Mouse (Mus musculus) limb, embryonic 10.5 days (tissue): ENCODE measurements around the gene Zfp260. TPM values are rescaled to one million over a fixed set of nuclear protein-coding genes. Genes with fewer than 3 reads are reported as not detected.
"Not testable (repeated sequence)": the region's sequence is repeated elsewhere in the genome, so short reads cannot be mapped to it uniquely, and the experiment has no call there.

Source experiments
- DNase-seq: peaks from one replicate; pipeline ENCODE4 v3.0.0-alpha.2; 2017; ENCODE audit warnings: low spot score
- H3K27ac ChIP-seq: fragments of 300-500 bp; sonication (generic); 2 replicates; pipeline ENCODE4 v1.5.1; 2016; ENCODE audit warnings: mild to moderate bottlenecking
- H3K27me3 ChIP-seq: fragments of 300-500 bp; sonication (generic); 2 replicates; pipeline ENCODE4 v1.6.1; 2016; ENCODE audit warnings: low read depth, mild to moderate bottlenecking; ENCODE audit not compliant: poor library complexity, severe bottlenecking
- H3K36me3 ChIP-seq: fragments of 300-500 bp; sonication (generic); 2 replicates; pipeline ENCODE4 v1.6.1; 2016; ENCODE audit warnings: mild to moderate bottlenecking, moderate library complexity
- H3K4me1 ChIP-seq: fragments of 300-500 bp; sonication (generic); 2 replicates; pipeline ENCODE4 v1.6.1; 2016
- H3K4me3 ChIP-seq: fragments of 300-500 bp; sonication (generic); 2 replicates; pipeline ENCODE4 v1.5.1; 2016; ENCODE audit warnings: mild to moderate bottlenecking, moderate library complexity
- H3K9me3 ChIP-seq: fragments of 300-500 bp; sonication (generic); replicated peaks from 2 replicates; pipeline ENCODE4 v1.6.1; 2016; ENCODE audit warnings: mild to moderate bottlenecking
- WGBS: fragments of 180-500 bp; shearing (Covaris S2); methylation state at CpG from one replicate; pipeline ENCODE4 v1.1.7; 2016; 5-methylcytosine and 5-hydroxymethylcytosine counted together
- polyA plus RNA-seq: library from polyadenylated mRNA; unstranded; fragments of >200 nt; fragmentation: Nextera tagmentation; extraction: Ambion mirVana; gene quantifications from 2 replicates; pipeline ENCODE4 v1.2.1, GENCODE M21; 2016

The Zfp260 gene
- polyA plus RNA-seq, 1 experiment from 2014 or later = 129 TPM

DNA sequence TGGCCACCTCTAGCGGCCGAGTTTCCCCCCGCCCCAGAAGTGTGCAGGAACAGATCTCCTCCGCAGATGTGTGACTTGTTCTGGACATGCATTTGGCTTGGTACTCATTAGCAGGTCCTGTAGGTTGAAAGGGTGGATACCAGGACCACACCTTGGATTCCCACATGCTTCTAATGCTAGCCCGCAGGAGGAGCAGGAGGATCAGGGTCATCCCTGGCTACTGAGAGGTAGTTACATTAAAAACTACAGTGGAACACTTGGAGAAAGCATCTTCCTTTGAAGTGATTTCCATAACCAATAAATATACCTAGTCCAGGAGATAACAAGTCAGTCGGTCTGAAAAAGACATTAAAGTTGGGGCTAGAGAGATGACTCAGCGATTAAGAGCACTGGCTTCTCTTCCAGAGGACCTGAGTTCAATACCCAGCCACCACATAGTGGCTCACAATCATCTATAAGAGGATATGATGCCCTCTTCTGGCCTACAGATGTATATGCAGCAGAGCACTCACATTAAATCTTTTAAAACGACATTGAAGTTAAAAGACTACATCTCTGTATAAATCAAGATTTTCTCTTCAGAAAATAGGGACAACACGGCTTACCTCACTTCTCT lies 3.5 kb upstream of the Zfp260 start:
- Histone ChIP-seq H3K27me3 (no peaks in the 10 kb centered on the region), H3K27ac (peak overlapping the region; percentile 90), H3K9me3 (no peaks in the 10 kb centered on the region), H3K4me3 (peak overlapping the region; percentile 81), H3K36me3 (peaks cover 20% of the 10 kb centered on the region), H3K4me1 (peaks cover 38% of the 10 kb centered on the region)
- WGBS = 10% methylated on average over 9 of the region's 9 CpGs
- DNase-seq = no peak

DNA sequence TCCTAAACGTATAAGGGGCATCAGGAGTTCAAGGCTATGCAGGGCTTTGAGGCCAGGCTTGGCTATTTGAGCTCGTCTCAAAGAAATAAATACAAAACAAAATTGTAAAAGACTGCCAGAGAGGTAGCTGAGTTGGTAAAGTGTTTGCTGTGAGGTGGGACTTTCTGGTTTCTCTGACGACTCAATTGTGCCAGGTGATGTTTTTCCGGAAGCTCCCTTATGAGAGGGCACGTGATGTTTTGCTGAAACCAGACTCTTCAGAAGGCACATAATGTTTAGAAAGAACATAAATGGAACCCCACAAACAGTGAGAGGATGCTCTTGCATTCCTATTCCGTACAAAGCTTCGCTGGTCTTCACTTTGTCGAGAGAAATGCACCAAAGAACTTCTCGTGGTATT lies 1.9 kb upstream of the Zfp260 start:
- peaks cover 40% of the 10 kb centered on the region for H3K4me1 ChIP-seq
- H3K36me3 ChIP-seq = peaks cover 13% of the 10 kb centered on the region
- no peak overlapping the region for H3K4me3 ChIP-seq
- WGBS = 85% methylated on average over 9 of the region's 9 CpGs
- H3K9me3 ChIP-seq = no peaks in the 10 kb centered on the region
- H3K27ac ChIP-seq = no peak overlapping the region
- no peak for DNase-seq
- H3K27me3 ChIP-seq = no peaks in the 10 kb centered on the region

DNA sequence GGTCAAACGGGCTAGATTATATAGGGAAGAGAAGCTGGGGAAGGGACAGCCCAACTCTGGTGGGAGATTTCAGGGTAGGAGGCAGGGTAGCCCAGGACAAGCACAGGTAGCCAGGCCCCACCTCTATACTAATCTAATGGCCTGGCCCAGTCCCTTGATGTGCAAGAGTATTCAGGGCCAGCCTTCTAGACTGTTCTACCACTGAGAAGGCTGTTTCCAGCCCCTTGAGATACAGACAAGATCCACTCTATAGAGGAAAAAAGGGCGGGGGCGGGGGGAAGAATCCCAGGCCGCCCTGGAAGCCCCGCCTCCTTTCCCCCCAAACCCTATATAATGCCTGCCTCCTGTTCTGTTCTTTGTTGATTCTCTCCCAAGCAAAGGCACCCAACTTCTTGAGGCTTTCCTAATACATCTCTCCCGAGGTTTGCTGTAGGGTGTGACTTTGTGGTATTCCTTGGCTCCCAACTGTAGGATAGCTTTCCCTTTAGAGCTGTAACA lies 610 bp upstream of the Zfp260 start:
- no peak for DNase-seq
- peaks cover 28% of the 10 kb centered on the region for H3K4me1 ChIP-seq
- H3K9me3 ChIP-seq = no peaks in the 10 kb centered on the region
- no peaks in the 10 kb centered on the region for H3K27me3 ChIP-seq
- WGBS = 70% methylated on average over 6 of the region's 6 CpGs
- peaks cover 22% of the 10 kb centered on the region for H3K36me3 ChIP-seq
- peak overlapping the region; percentile 67 for H3K4me3 ChIP-seq
- H3K27ac ChIP-seq = peak overlapping the region; percentile 96

DNA sequence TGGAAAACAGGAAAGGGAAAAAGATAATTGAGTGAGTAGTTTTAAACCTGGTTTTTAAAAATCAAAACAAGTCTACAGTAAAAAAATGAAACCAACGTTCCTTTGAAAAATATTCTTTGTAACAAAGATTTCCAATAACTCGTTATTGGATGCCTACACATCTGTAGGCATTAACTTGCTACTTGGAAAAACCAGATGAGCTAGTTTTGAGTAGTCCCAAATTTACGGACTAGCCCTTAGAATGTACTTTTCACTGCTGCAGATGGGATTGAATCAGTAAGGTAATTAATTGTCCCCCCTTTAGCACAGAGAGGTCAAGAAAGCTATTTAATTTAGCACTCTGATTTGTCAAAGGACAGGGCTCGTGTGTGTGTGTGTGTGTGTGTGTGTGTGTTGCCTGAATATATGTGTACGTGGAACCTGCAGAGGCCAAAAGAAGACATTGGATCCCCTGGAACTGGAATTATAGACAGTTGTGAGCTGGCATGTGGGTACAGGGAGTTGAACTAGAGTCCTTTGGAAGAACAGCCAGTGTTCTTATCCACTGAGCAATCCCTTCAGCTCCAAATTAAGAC lies 1.1 kb downstream of the Zfp260 start:
- Histone ChIP-seq H3K4me1 (peaks cover 21% of the 10 kb centered on the region), H3K9me3 (no peaks in the 10 kb centered on the region), H3K4me3 (peak overlapping the region; percentile 67), H3K27ac (peak overlapping the region; percentile 96), H3K36me3 (peaks cover 37% of the 10 kb centered on the region), H3K27me3 (no peaks in the 10 kb centered on the region)
- DNase-seq = peak; percentile 35
- WGBS = 23% methylated on average over 5 of the region's 5 CpGs

DNA sequence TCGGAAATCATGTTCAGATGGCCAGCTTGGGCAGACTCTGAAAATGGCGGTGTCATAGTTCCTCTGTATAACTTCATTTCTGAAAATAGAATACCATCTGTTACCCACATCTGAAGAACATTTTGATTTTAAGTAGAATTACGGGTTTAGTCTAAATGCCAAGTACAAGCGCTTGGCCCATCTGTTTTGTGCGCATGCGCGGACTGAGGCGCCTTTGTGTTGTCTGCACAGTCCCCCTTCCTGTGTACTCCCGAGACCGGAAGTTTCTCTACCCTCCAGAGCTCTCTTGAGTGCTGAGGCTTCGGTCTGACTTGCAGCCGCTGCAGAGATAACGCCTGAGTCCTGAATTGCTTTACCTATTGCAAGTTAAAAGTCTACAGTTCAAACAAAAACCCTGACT lies 4.7 kb downstream of the Zfp260 start:
- DNase-seq = no peak
- H3K4me1 ChIP-seq = peaks cover 12% of the 10 kb centered on the region
- peaks cover 10% of the 10 kb centered on the region for H3K9me3 ChIP-seq
- no peaks in the 10 kb centered on the region for H3K27me3 ChIP-seq
- H3K4me3 ChIP-seq = no peak overlapping the region
- WGBS = 97% methylated on average over 13 of the region's 13 CpGs
- no peak overlapping the region for H3K27ac ChIP-seq
- H3K36me3 ChIP-seq = peaks cover 73% of the 10 kb centered on the region

DNA sequence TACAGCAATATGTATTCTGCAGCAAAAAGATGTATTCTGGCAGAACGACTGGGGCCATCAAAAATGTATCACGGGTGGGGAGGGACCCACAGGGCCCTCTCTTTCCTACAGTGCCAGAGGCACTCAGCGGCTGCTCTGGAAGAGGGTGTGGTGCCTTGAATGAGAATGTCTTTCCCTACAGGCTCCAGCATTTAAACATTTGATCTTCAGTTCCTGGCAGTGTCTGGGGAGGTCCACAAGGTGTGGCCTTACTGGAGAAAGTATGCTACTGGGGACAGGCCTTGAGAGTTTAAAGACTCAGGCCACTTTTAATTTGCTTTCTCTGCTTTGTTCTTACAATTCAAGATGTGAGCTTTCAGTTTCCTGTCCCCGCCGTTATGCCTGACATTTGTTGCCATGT lies 21.5 kb downstream of the Zfp260 start:
- H3K27ac ChIP-seq = no peak overlapping the region
- H3K27me3 ChIP-seq = no peaks in the 10 kb centered on the region
- no peak overlapping the region for H3K4me3 ChIP-seq
- WGBS = 92% methylated on average over 5 of the region's 5 CpGs
- peaks cover 16% of the 10 kb centered on the region for H3K36me3 ChIP-seq
- DNase-seq = no peak
- no peaks in the 10 kb centered on the region; the same call in 1 of the 2 replicates for H3K4me1 ChIP-seq
- H3K9me3 ChIP-seq = 0 out of 2 replicates have a peak, but pooled peaks cover 5% of the 10 kb centered on the region

DNA sequence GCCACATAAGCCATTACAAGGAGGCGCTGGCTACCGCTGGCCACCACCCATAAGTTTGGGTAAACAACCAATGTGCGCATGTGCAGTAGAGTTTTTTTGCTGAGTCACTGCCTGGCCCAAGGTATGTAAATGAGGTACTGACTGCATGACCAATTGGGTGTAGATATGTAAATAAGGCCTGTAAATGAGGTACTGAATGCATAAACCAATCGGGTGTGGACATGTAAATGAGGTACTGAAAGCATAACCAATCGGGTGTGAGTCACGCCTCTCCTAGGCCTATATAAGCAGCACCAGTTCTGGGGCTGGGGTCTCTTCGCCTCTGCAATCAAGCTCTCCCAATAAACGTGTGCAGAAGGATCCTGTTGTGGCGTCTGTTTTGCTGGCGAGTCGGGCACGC lies 23.4 kb downstream of the Zfp260 start:
- not testable (repeated sequence) for H3K9me3 ChIP-seq, H3K27me3 ChIP-seq, H3K4me1 ChIP-seq, H3K27ac ChIP-seq, DNase-seq, H3K4me3 ChIP-seq
- peaks cover 16% of the 10 kb centered on the region for H3K36me3 ChIP-seq
- WGBS = 94% methylated on average over 12 of the region's 12 CpGs

DNA sequence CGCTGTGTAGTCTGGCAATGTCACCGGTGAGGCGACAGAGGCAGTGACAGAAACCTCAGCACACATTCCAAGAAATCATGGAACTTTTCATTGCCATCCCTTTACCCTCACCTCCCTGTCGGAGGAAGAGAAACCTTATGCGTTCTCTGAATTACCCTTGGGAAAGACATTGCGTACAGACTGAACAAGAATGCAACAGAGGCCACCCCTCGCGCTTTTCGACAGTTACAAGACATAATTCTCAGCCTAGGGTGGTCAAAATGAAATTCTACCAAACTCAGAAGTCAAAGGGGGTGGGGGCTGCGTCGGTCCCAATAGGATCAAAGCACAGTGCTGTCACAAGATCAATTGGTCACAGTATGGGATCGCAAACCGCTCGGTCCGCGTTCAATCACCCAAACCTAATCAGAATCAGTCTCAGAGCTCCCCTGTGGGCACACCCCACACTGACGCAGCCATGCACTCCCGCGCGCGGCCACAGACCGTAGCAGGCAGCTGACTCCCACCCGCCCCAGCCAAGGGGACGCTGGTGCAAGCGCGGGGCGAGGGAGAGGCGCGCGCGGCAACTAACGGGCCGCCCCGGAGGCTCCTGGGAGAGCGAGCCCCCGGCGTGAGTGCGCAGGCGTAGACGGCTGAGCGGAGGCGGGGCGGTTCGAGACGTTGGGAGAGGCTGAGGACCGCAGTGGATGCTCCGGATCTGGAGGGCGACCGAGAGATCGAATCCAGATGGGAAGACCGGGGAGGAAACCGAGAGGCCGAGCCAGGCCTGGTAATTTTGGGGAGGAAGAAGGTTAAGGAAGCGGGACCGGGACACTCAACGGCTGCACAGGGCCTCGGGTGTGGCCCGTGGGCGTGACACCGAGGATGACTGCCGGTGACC lies 27.0 kb downstream of the Zfp260 start, which contains the start of gene Zfp382:
Gene Zfp382, plus strand, starts transcription at position 635 of the 880 bp plus-strand sequence.
- H3K4me1 ChIP-seq = peaks cover 9% of the 10 kb centered on the region; the same call in 1 of the 2 replicates
- peak within 1 kb of the TSS; percentile 68 for H3K4me3 ChIP-seq
- DNase-seq = peak; percentile 96
- peak within 1 kb of the TSS; percentile 92 for H3K27ac ChIP-seq
- no peaks in the 10 kb centered on the region for H3K9me3 ChIP-seq
- H3K27me3 ChIP-seq = no peaks in the 10 kb centered on the region
- under 1% methylated on average over 61 of the region's 61 CpGs for WGBS
- peaks cover 15% of the 10 kb centered on the region; the same call in 1 of the 2 replicates for H3K36me3 ChIP-seq

DNA sequence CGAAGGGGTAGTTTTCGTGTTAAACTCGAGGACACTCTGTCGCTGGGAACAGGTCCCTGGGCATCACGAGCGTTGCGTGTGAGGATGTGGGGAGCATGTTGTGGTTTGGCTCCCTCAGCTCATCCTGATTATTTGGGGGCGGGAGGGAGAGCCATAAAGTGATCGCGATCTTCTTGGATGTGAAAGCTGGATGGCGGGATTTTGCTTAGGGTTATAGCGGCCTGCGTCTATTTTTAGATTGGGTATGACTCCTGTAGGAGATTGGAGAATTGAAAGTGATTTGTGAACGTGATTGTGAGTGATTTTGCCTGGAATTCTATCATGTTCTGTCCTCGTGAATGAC lies 27.6 kb downstream of the Zfp260 start:
- Histone ChIP-seq H3K4me3 (peak overlapping the region; percentile 68), H3K4me1 (peaks cover 9% of the 10 kb centered on the region; the same call in 1 of the 2 replicates), H3K9me3 (no peaks in the 10 kb centered on the region), H3K36me3 (peaks cover 21% of the 10 kb centered on the region), H3K27me3 (no peaks in the 10 kb centered on the region), H3K27ac (peak overlapping the region; percentile 92)
- WGBS = 11% methylated on average over 15 of the region's 15 CpGs
- no peak for DNase-seq

DNA sequence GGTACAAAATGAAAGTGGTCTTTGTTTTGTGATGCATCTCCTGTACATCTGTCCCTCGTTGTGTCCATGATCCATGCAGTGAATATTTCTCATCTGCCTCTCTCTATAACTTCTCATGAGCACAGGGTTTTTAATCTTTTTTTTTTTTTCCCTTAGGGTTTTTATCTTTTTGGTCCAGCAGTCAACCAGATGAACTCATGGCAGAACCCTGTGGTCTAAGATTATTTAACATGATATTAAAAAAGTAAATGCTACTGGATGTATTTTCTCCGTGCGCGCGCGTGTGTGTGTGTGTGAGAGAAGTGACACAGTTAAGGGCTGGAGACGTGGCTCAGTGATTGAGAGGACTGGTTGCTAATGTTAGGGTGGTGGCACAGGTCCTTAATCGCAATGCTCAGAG lies 35.3 kb downstream of the Zfp260 start:
- H3K27me3 ChIP-seq = no peaks in the 10 kb centered on the region
- H3K4me3 ChIP-seq = no peak overlapping the region
- peaks cover 93% of the 10 kb centered on the region for H3K36me3 ChIP-seq
- 0 out of 2 replicates have a peak, but pooled peaks cover 4% of the 10 kb centered on the region for H3K9me3 ChIP-seq
- H3K27ac ChIP-seq = no peak overlapping the region
- DNase-seq = no peak
- no peaks in the 10 kb centered on the region for H3K4me1 ChIP-seq
- WGBS = 97% methylated on average over 8 of the region's 8 CpGs

DNA sequence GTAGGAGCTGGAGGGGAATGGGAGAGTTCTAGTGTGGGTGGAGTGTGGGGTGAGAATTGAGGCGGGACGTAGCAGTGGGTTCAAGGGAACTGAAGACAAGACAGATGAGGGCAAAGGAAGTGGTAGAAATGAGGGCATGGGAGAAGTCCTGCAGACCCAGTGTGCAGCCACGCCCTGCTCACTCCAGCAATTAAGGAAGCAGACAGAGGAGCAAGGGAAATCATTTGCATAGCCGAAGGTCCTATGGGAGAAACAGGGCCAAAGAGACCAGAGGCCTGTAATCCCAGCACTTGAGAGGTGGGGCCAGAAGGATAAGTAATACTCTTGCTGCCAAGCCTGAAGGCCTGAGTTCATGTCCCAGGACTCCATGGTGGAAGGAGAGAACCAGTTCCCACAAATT lies 37.8 kb downstream of the Zfp260 start:
- 92% methylated on average over 4 of the region's 4 CpGs for WGBS

DNA sequence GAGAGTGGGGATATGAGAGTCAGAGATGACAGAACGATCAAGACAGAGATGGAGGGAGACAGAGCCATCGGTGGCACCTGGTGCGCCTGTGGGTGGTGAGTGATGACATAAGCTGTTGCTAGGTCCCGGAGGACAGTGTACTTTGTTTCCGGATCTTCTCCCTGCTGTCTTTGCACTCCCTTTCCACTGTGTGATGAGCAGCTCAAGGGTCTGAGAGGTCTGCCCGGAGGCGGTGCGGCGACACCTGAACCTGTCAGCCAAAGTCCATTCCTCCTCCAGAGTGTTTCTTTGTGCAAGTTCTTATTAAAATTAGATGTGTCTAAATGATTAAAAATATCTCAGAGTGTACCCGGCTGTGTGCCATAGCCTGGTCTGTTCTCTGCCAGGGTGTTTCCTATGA lies 42.2 kb downstream of the Zfp260 start:
- H3K27me3 ChIP-seq = no peaks in the 10 kb centered on the region
- WGBS = 92% methylated on average over 10 of the region's 10 CpGs
- no peak overlapping the region for H3K27ac ChIP-seq
- 0 out of 2 replicates have a peak, but pooled peaks cover 6% of the 10 kb centered on the region for H3K9me3 ChIP-seq
- H3K36me3 ChIP-seq = peaks cover 83% of the 10 kb centered on the region
- no peak overlapping the region for H3K4me3 ChIP-seq
- DNase-seq = no peak
- H3K4me1 ChIP-seq = no peaks in the 10 kb centered on the region

More for the DNA sequence above, 37.8 kb downstream of the Zfp260 start:
- Histone ChIP-seq H3K27me3 (no peaks in the 10 kb centered on the region), H3K4me1 (no peaks in the 10 kb centered on the region), H3K27ac (no peak overlapping the region), H3K4me3 (no peak overlapping the region), H3K9me3 (0 out of 2 replicates have a peak, but pooled peaks cover 4% of the 10 kb centered on the region), H3K36me3 (peaks cover 91% of the 10 kb centered on the region)
- DNase-seq = no peak

DNA sequence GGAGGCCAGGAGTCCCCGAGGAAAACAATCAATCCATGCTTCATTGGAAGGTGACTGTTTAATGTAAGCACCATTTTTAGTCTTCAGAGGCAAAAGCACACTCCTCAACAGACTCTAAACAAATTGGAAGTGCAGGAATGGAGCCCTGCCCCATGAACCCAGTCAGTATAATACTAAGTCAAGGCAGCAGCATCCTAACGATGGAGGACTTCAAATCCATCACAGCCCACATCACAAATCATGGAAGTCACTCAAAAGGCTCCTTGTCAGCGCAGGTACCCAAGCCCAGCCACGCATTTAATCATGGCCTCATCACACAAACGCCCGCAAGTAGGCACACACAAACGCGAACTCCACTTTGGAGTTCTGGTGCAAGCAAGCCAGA lies 48.6 kb downstream of the Zfp260 start:
- H3K36me3 ChIP-seq = peaks cover 57% of the 10 kb centered on the region
- H3K9me3 ChIP-seq = 0 out of 2 replicates have a peak, but pooled peaks cover 5% of the 10 kb centered on the region

More for the DNA sequence above, 48.6 kb downstream of the Zfp260 start:
- no peaks in the 10 kb centered on the region for H3K27me3 ChIP-seq
- DNase-seq = no peak
- H3K4me1 ChIP-seq = no peaks in the 10 kb centered on the region; the same call in 1 of the 2 replicates
- H3K4me3 ChIP-seq = peak overlapping the region; percentile 64
- peak overlapping the region; percentile 89 for H3K27ac ChIP-seq
- WGBS = 19% methylated on average over 8 of the region's 8 CpGs
